Mouse (Mus musculus) heart, embryonic 16.5 days (tissue): ENCODE measurements at regions not wholly inside any gene's neighbourhood (a gene's known extent, or its start where the extent isn't known, plus 50 kb on each side); places are given as distances from the start of the nearest gene placed in this dataset.

Experiments
- ATAC-seq: fragments of 200-750 bp; cut with Nextera tagmentation; replicated peaks from 2 replicates; pipeline ENCODE4 v1.8.0; 2017; ENCODE audit warnings: moderate number of reproducible peaks; ENCODE audit not compliant: insufficient read depth, low FRiP score; ENCODE audit errors: extremely low read depth
- H3K27ac ChIP-seq: fragments of 300-500 bp; sonication (generic); 2 replicates; pipeline ENCODE4 v1.5.1; 2014; ENCODE audit warnings: mild to moderate bottlenecking, low read length, control low read depth, moderate library complexity
- H3K27me3 ChIP-seq: fragments of 300-500 bp; sonication (generic); 2 replicates; pipeline ENCODE4 v1.6.1; 2014; ENCODE audit warnings: low read length, mixed read lengths; ENCODE audit not compliant: control insufficient read depth, insufficient read depth
- H3K36me3 ChIP-seq: fragments of 300-500 bp; sonication (generic); 2 replicates; pipeline ENCODE4 v1.6.1; 2014; ENCODE audit not compliant: control insufficient read depth, insufficient read depth
- H3K4me1 ChIP-seq: fragments of 300-500 bp; sonication (generic); 2 replicates; pipeline ENCODE4 v1.6.1; 2014; ENCODE audit warnings: low read length, mixed read lengths; ENCODE audit not compliant: control insufficient read depth, insufficient read depth
- H3K4me2 ChIP-seq: fragments of 300-500 bp; sonication (generic); 2 replicates; pipeline ENCODE4 v1.6.1; 2014; ENCODE audit warnings: low read depth, mild to moderate bottlenecking, control low read depth, low read length
- H3K4me3 ChIP-seq: fragments of 300-500 bp; sonication (generic); 2 replicates; pipeline ENCODE4 v1.5.1; 2014; ENCODE audit warnings: mild to moderate bottlenecking, control low read depth, low read length
- H3K9ac ChIP-seq: fragments of 300-500 bp; sonication (generic); 2 replicates; pipeline ENCODE4 v1.6.1; 2014; ENCODE audit warnings: low read length, control low read depth
- H3K9me3 ChIP-seq: fragments of 300-500 bp; sonication (generic); replicated peaks from 2 replicates; pipeline ENCODE4 v1.6.1; 2016; ENCODE audit warnings: low read length; ENCODE audit not compliant: control insufficient read depth
- WGBS: fragments of 180-500 bp; shearing (Covaris S2); extraction: QIAGEN DNeasy Blood & Tissue Kit; methylation state at CpG from one replicate; pipeline ENCODE4 v1.1.7; 2014; 5-methylcytosine and 5-hydroxymethylcytosine counted together

DNA sequence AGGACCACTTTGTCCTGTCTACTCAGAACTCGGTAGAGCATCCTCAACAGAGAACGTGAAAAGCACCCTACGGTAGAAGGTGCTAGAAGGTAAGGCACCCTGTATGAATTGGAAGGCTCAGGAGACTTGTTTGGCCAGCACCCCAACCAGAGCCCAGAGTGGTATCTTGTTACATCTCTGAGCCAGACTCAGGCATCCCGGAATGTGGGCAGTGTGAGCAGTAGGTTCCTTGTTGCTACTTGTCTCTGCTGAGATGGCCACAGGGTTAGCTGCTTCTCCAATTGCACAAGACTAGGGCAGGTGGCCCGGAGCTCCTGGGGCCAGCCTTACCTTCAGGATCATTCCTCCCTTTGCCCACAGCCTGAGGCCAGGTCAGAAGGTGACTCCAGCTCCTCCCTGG is 88.9 kb upstream of the Tle3 start:
- H3K27me3 ChIP-seq = peaks cover 71% of the 10 kb centered on the region

GRCm38 (mm10) chr9:61284201-61285021 is 87.8 kb upstream of the Tle3 start:
- Histone ChIP-seq H3K4me2 (no peak overlapping the region), H3K36me3 (no peaks in the 10 kb centered on the region), H3K4me3 (no peak overlapping the region), H3K27ac (no peak overlapping the region), H3K27me3 (peaks cover 70% of the 10 kb centered on the region), H3K9ac (no peak overlapping the region), H3K4me1 (no peaks in the 10 kb centered on the region), H3K9me3 (no peaks in the 10 kb centered on the region; the same call in 1 of the 2 replicates)
- no peak for ATAC-seq
- 68% methylated on average over 8 of the region's 8 CpGs for WGBS

More for the DNA sequence above, 88.9 kb upstream of the Tle3 start:
- no peaks in the 10 kb centered on the region; the same call in 1 of the 2 replicates for H3K9me3 ChIP-seq
- no peak for ATAC-seq
- no peak overlapping the region for H3K4me2 ChIP-seq
- no peak overlapping the region for H3K4me3 ChIP-seq
- H3K27ac ChIP-seq = no peak overlapping the region
- no peak overlapping the region for H3K9ac ChIP-seq
- peaks cover 8% of the 10 kb centered on the region for H3K4me1 ChIP-seq
- no peaks in the 10 kb centered on the region for H3K36me3 ChIP-seq
- 76% methylated on average over 5 of the region's 5 CpGs for WGBS

- Histone ChIP-seq H3K4me2 (no peak overlapping the region), H3K4me3 (no peak overlapping the region), H3K27ac (no peak overlapping the region), H3K36me3 (no peaks in the 10 kb centered on the region), H3K4me1 (no peaks in the 10 kb centered on the region), H3K27me3 (peaks cover 68% of the 10 kb centered on the region), H3K9me3 (no peaks in the 10 kb centered on the region; the same call in 1 of the 2 replicates), H3K9ac (no peak overlapping the region)
- 75% methylated on average over 4 of the region's 4 CpGs for WGBS
- no peak for ATAC-seq
Observed at GRCm38 (mm10) chr9:61286561-61286960, 85.6 kb upstream of the Tle3 start.

DNA sequence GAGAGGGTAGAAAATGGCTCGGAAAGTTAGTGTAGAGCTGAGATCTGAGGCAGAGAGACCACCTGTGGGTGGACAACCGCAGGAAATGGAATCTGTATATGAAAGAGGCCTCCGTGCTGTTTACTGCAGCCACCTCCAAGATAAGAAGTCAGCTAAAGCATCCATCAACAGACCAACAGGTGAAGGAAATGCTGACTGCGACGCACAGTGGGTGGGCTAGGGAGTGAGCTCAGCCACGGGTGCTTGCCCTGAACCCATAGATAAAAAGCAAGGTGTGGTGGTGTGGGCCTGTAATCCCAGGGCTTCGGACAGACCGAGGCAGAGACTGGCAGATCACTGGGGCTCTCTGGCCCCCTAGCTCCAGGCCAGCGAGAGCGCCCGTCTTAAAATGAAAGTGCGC is 83.0 kb upstream of the Tle3 start:
- H3K4me1 ChIP-seq = no peaks in the 10 kb centered on the region
- H3K4me2 ChIP-seq = no peak overlapping the region
- no peaks in the 10 kb centered on the region; the same call in 1 of the 2 replicates for H3K9me3 ChIP-seq
- 51% methylated on average over 12 of the region's 12 CpGs for WGBS
- no peaks in the 10 kb centered on the region for H3K36me3 ChIP-seq
- no peak overlapping the region for H3K9ac ChIP-seq
- H3K4me3 ChIP-seq = no peak overlapping the region
- H3K27me3 ChIP-seq = peaks cover 69% of the 10 kb centered on the region
- no peak for ATAC-seq
- no peak overlapping the region for H3K27ac ChIP-seq

DNA sequence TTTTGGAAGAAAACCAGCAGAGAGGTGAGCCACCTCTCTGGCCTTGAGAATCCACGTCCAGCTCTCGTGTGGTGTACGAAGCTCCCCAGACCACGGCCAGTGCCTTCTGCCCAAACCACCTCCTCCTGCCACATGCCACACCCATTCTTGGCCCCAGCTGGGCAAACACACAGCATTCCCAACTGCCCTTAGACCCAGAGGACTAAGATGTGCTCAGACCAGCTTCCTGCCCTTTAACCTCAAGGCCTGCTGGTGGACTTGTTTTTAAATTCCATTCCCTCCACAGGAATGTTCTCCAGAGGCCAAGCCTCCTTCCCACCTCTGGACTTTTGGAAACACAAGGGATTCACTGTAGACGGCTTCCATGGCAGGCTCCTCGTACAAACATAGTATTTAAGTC is 82.5 kb upstream of the Tle3 start:
- H3K27me3 ChIP-seq = peaks cover 70% of the 10 kb centered on the region
- ATAC-seq = no peak

DNA sequence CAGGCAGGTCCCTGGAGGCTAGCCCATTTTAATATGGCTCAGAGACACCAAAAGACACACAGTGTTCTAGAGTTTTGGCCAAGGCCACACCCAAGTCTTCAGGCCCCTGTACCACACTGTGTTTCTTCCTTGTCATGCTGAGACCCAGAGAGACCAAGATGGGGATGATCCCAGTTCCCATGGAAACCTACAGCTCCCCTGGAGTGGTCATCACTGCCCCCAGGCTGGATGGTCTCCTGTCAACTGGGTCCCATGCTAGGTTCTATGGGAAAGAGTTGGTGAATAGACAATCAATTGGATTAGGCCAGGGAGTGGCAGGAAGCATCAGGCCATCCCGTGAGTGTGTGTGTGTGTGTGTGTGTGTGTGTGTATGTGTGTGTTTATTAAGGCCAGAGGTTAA is 80.5 kb upstream of the Tle3 start:
- no peak for ATAC-seq
- WGBS = 85% methylated on average over 1 of the region's 1 CpGs

More for the DNA sequence above, 82.5 kb upstream of the Tle3 start:
- no peaks in the 10 kb centered on the region; the same call in 1 of the 2 replicates for H3K9me3 ChIP-seq
- H3K4me3 ChIP-seq = no peak overlapping the region
- 58% methylated on average over 6 of the region's 6 CpGs for WGBS
- no peaks in the 10 kb centered on the region for H3K36me3 ChIP-seq
- no peak overlapping the region for H3K27ac ChIP-seq
- H3K4me1 ChIP-seq = no peaks in the 10 kb centered on the region
- no peak overlapping the region for H3K9ac ChIP-seq
- H3K4me2 ChIP-seq = no peak overlapping the region

GRCm38 (mm10) chr9:61292501-61292900 is 79.7 kb upstream of the Tle3 start:
- Histone ChIP-seq H3K36me3 (no peaks in the 10 kb centered on the region), H3K27ac (no peak overlapping the region), H3K9ac (no peak overlapping the region), H3K27me3 (peaks cover 77% of the 10 kb centered on the region), H3K9me3 (peaks cover 4% of the 10 kb centered on the region), H3K4me2 (no peak overlapping the region), H3K4me3 (no peak overlapping the region), H3K4me1 (no peaks in the 10 kb centered on the region)
- WGBS = 76% methylated on average over 3 of the region's 3 CpGs
- ATAC-seq = no peak

More for the DNA sequence above, 80.5 kb upstream of the Tle3 start:
- H3K27me3 ChIP-seq = peaks cover 74% of the 10 kb centered on the region
- peaks cover 4% of the 10 kb centered on the region for H3K9me3 ChIP-seq
- no peak overlapping the region for H3K4me2 ChIP-seq
- H3K36me3 ChIP-seq = no peaks in the 10 kb centered on the region
- H3K4me1 ChIP-seq = no peaks in the 10 kb centered on the region
- no peak overlapping the region for H3K9ac ChIP-seq
- no peak overlapping the region for H3K4me3 ChIP-seq
- H3K27ac ChIP-seq = no peak overlapping the region

DNA sequence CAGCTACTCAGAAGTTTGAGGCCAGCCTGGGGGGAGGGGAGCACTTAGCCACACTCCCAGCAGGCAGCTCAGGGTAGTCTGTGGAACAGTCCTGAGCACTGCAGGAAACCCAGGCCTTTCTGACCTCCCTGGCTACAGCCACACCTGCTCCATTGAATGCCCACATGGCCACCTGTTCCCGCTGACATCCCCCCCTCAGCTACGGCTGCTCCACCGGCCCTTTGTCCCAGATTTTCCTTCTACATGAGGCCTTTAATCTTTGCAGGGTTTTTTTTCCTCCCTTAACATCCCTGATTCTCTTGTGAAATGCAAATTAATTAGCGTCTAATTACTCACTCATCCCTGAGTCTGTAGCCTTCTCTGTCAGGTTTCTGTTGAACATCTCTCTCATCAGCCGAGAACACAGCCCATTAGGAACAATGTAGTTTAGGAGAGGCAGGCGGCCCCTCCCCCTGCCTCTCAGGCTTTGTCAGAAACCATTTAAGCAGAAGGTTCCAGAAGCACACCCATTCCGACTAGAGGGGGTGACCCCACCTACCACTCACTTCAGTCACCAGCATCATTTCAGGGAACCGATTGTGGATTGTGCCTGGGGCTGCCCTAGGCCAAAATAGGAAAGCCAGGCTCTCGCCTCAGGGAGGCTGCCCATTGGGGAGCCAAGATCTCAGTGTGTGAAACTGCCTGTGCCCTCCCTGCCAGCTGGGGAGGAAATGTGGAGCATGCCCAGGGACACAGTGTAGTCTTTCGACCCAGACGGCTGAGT is 78.8 kb upstream of the Tle3 start:
- H3K9me3 ChIP-seq = peaks cover 4% of the 10 kb centered on the region
- no peak overlapping the region for H3K4me3 ChIP-seq
- H3K27me3 ChIP-seq = peaks cover 86% of the 10 kb centered on the region
- ATAC-seq = no peak
- no peak overlapping the region for H3K27ac ChIP-seq
- H3K9ac ChIP-seq = no peak overlapping the region
- H3K4me1 ChIP-seq = no peaks in the 10 kb centered on the region
- WGBS = 50% methylated on average over 11 of the region's 11 CpGs
- H3K4me2 ChIP-seq = no peak overlapping the region
- no peaks in the 10 kb centered on the region for H3K36me3 ChIP-seq

DNA sequence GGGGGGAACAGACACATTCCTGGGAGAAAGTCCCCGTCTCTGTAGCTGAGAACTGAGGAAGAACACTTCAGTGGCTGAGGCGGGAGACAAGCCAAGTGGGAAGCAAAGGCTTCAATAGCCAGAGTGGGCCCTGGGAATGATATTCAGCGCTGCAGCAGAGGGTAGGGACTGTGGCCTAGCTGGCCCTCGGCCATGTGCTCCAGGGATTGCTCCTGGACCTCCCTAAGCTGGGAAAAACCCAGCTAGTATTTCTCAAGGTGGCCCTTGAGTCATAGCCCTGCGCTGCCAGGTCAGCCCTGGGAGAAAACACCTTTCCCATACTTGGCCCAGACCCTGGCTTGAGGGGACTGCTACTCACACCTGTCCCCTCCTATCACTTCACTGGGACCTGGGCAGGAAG is 77.2 kb upstream of the Tle3 start:
- Histone ChIP-seq H3K27ac (no peak overlapping the region), H3K9ac (no peak overlapping the region), H3K9me3 (peaks cover 4% of the 10 kb centered on the region), H3K4me1 (no peaks in the 10 kb centered on the region), H3K4me3 (no peak overlapping the region), H3K36me3 (no peaks in the 10 kb centered on the region), H3K4me2 (no peak overlapping the region), H3K27me3 (peaks cover 88% of the 10 kb centered on the region)
- ATAC-seq = no peak
- WGBS = 74% methylated on average over 5 of the region's 5 CpGs
